Mouse (Mus musculus): ENCODE data around the gene Il1r2.

The Il1r2 gene

DNA sequence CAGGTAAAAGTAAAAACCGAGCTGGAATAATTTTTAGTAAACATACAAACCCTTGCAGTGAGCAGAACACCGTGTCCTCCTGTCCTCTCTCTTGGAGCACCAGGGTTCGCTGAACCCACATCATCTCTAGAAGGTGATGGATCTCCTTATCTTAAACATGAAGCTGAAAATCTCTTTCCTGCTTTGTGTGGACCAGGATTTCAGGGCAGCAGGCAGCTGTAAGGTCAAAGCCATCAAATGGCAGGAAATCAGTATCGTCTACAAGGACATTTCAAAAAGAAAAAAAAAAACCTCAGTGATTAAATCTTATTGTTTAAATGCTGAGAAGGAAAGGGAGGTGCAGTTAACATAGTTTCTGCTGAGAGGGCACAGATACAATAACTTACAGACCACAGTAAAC is 50.4 kb downstream of the Il1r2 start:
- Histone ChIP-seq H3K36me3 (ENCODE audit: insufficient read depth, low read length) (no peaks in the 10 kb centered on the region), H3K4me1 (replicated peaks; ENCODE audit: low read depth, low read length) (no peaks in the 10 kb centered on the region), H3K27me3 (ENCODE audit: insufficient read depth, low read length) (no peaks in the 10 kb centered on the region), H3K9me3 (ENCODE audit: low read length) (no peaks in the 10 kb centered on the region; the same call in 1 of the 2 replicates), H3K4me3 (replicated peaks; ENCODE audit: low read length) (no peak overlapping the region)
- TF ChIP-seq CTCF (conservative IDR thresholded peaks at IDR 0.05; ENCODE audit: low read length), result no peak
- no peak for TF ChIP-seq POU5F1 (IDR thresholded peaks at IDR 0.05; ENCODE audit: borderline replicate concordance, low read length)
- no peak for TF ChIP-seq NANOG (IDR thresholded peaks at IDR 0.05; ENCODE audit: borderline replicate concordance, low read length)

DNA sequence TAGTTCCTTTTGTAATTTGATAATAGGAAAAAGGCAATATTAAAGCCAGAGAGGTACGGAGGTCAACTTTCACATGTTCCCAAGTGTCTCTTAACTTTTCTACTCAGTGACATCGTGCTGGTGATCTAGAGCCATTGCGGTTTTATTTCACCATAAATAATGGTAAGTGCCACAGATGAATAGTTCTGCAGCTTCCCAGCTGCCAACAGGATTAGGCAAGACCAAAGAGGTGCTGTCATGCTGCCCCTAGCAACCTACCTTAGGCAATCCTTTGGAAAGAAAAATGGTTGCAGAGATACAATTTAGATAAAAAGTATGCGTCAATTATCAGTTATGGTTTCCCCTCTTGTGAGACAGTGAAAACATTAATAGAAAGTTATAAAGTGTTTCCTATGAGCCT is 54.6 kb downstream of the Il1r2 start:
- no peak for TF ChIP-seq NANOG (IDR thresholded peaks at IDR 0.05; ENCODE audit: borderline replicate concordance, low read length)
- no peak for TF ChIP-seq POU5F1 (IDR thresholded peaks at IDR 0.05; ENCODE audit: borderline replicate concordance, low read length)
- no peak for TF ChIP-seq CTCF (conservative IDR thresholded peaks at IDR 0.05; ENCODE audit: low read length)
- Histone ChIP-seq H3K9me3 (ENCODE audit: low read length) (no peaks in the 10 kb centered on the region), H3K4me1 (replicated peaks; ENCODE audit: low read depth, low read length) (no peaks in the 10 kb centered on the region), H3K36me3 (ENCODE audit: insufficient read depth, low read length) (no peaks in the 10 kb centered on the region), H3K4me3 (replicated peaks; ENCODE audit: low read length) (no peak overlapping the region), H3K27me3 (ENCODE audit: insufficient read depth, low read length) (no peaks in the 10 kb centered on the region)

DNA sequence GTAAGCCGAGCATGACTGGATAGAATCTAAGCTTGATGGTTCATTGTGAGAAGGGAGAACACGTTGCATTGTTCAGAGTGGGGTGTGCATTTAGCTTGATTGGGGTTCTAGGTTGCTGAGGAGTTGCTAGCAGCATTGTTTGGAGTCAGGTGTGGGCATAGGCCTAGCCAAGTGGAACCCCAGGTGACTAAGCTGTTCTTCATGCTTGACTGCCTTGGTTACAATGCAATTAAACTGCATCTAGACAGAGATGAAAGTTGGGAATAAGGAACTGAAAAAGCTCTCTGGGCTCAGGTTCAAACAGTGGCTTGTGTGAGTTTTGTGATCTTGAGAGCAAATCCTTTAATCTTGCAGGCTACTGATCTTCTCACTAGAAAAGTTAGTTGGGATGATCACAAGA is 55.4 kb downstream of the Il1r2 start:
- H3K9me3 ChIP-seq (ENCODE audit: low read length), result no peaks in the 10 kb centered on the region
- H3K4me1 ChIP-seq (replicated peaks; ENCODE audit: low read depth, low read length), result no peaks in the 10 kb centered on the region
- no peaks in the 10 kb centered on the region for H3K27me3 ChIP-seq (ENCODE audit: insufficient read depth, low read length)
- no peak overlapping the region for H3K4me3 ChIP-seq (replicated peaks; ENCODE audit: low read length)
- no peaks in the 10 kb centered on the region for H3K36me3 ChIP-seq (ENCODE audit: insufficient read depth, low read length)
- no peak for TF ChIP-seq CTCF (conservative IDR thresholded peaks at IDR 0.05; ENCODE audit: low read length)
- TF ChIP-seq POU5F1 (IDR thresholded peaks at IDR 0.05; ENCODE audit: borderline replicate concordance, low read length), result no peak
- no peak for TF ChIP-seq NANOG (IDR thresholded peaks at IDR 0.05; ENCODE audit: borderline replicate concordance, low read length)

DNA sequence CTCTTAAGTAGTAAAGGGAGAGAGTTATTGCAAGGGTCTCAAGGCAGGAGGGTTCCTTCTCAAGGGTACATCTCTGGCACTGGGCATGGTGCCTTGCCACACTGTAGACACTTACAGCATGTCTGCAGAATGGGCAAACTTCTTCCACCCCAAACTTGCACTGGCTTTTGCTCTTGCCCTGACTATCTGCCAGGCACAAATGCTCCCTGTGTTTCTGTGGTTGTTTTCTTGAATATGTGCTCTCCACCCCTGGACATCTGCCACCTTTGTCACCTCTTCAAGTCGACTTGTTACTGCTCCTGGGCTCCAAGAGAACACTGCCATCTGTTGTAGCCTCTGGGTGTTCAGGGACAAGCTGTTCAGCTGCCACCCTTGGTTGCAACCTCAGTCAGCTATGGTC is 57.8 kb downstream of the Il1r2 start:
- TF ChIP-seq CTCF (conservative IDR thresholded peaks at IDR 0.05; ENCODE audit: low read length) (no peak), NANOG (IDR thresholded peaks at IDR 0.05; ENCODE audit: borderline replicate concordance, low read length) (no peak), POU5F1 (IDR thresholded peaks at IDR 0.05; ENCODE audit: borderline replicate concordance, low read length) (no peak)
- no peaks in the 10 kb centered on the region for H3K27me3 ChIP-seq (ENCODE audit: insufficient read depth, low read length)
- H3K9me3 ChIP-seq (ENCODE audit: low read length), result no peaks in the 10 kb centered on the region

GRCm38 (mm10) chr1:40132721-40133120 is 58.8 kb downstream of the Il1r2 start:
- H3K4me1 ChIP-seq (replicated peaks; ENCODE audit: low read depth, low read length), result no peaks in the 10 kb centered on the region
- no peaks in the 10 kb centered on the region for H3K27me3 ChIP-seq (ENCODE audit: insufficient read depth, low read length)
- peaks cover 3% of the 10 kb centered on the region for H3K9me3 ChIP-seq (ENCODE audit: low read length)
- no peaks in the 10 kb centered on the region for H3K36me3 ChIP-seq (ENCODE audit: insufficient read depth, low read length)
- TF ChIP-seq POU5F1 (IDR thresholded peaks at IDR 0.05; ENCODE audit: borderline replicate concordance, low read length) (no peak), CTCF (conservative IDR thresholded peaks at IDR 0.05; ENCODE audit: low read length) (no peak), NANOG (IDR thresholded peaks at IDR 0.05; ENCODE audit: borderline replicate concordance, low read length) (no peak)
- no peak overlapping the region for H3K4me3 ChIP-seq (replicated peaks; ENCODE audit: low read length)

More for the DNA sequence above, 57.8 kb downstream of the Il1r2 start:
- Histone ChIP-seq H3K4me1 (replicated peaks; ENCODE audit: low read depth, low read length) (no peaks in the 10 kb centered on the region), H3K36me3 (ENCODE audit: insufficient read depth, low read length) (no peaks in the 10 kb centered on the region), H3K4me3 (replicated peaks; ENCODE audit: low read length) (no peak overlapping the region)

DNA sequence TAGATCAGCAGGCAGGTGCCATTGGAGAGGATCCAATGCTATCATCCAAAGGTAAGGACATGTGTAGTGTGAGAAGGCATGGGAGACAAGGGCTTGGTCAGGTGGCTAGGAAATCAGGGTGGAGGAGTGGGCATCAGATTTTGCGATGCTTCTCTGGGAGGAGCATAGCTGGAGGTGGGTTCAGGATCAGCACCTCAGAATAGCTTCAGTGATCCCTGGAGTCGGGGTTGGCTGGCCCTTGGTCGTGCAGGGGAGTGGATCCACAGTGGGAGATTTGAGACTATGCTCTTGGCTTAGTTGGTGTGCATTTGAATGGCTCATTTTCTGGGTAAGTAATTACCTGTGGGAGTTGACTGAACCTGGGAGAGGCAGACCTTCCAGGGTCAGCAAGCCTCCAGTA is 59.7 kb downstream of the Il1r2 start:
- TF ChIP-seq CTCF (conservative IDR thresholded peaks at IDR 0.05; ENCODE audit: low read length), result no peak
- TF ChIP-seq NANOG (IDR thresholded peaks at IDR 0.05; ENCODE audit: borderline replicate concordance, low read length), result no peak
- no peak for TF ChIP-seq POU5F1 (IDR thresholded peaks at IDR 0.05; ENCODE audit: borderline replicate concordance, low read length)

GRCm38 (mm10) chr1:40139798-40140532 is 66.1 kb downstream of the Il1r2 start:
- no peak for TF ChIP-seq CTCF (conservative IDR thresholded peaks at IDR 0.05; ENCODE audit: low read length)
- TF ChIP-seq POU5F1 (IDR thresholded peaks at IDR 0.05; ENCODE audit: borderline replicate concordance, low read length), result no peak
- TF ChIP-seq NANOG (IDR thresholded peaks at IDR 0.05; ENCODE audit: borderline replicate concordance, low read length), result no peak
- Histone ChIP-seq H3K9me3 (ENCODE audit: low read length) (peaks cover 6% of the 10 kb centered on the region), H3K4me1 (replicated peaks; ENCODE audit: low read depth, low read length) (no peaks in the 10 kb centered on the region)

More for the DNA sequence above, 59.7 kb downstream of the Il1r2 start:
- Histone ChIP-seq H3K27me3 (ENCODE audit: insufficient read depth, low read length) (no peaks in the 10 kb centered on the region), H3K9me3 (ENCODE audit: low read length) (peaks cover 6% of the 10 kb centered on the region), H3K36me3 (ENCODE audit: insufficient read depth, low read length) (no peaks in the 10 kb centered on the region), H3K4me3 (replicated peaks; ENCODE audit: low read length) (no peak overlapping the region), H3K4me1 (replicated peaks; ENCODE audit: low read depth, low read length) (no peaks in the 10 kb centered on the region)

DNA sequence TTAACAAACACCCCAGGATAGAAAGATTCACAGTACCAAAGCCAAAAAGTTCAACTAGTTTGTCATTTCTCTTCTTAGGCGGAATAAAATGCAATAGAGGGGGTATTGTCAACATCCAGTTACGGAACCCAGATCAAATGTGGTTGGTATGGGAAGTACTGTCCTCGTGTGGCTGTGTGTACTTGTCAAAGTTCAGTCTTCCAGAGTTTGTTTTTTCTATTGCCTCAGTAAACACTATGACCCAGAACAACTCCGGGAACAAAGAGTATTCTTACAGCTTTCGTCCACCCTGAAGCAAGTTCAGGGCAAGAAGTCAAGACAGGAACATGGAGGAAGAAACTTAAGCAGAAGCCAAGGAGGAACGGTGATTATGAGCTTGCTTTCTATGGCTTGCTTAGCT is 82.2 kb downstream of the Il1r2 start:
- Histone ChIP-seq H3K4me1 (replicated peaks; ENCODE audit: low read depth, low read length) (no peaks in the 10 kb centered on the region), H3K4me3 (replicated peaks; ENCODE audit: low read length) (no peak overlapping the region), H3K27me3 (ENCODE audit: insufficient read depth, low read length) (no peaks in the 10 kb centered on the region), H3K9me3 (ENCODE audit: low read length) (no peaks in the 10 kb centered on the region), H3K36me3 (ENCODE audit: insufficient read depth, low read length) (no peaks in the 10 kb centered on the region)
- TF ChIP-seq CTCF (conservative IDR thresholded peaks at IDR 0.05; ENCODE audit: low read length) (no peak), POU5F1 (IDR thresholded peaks at IDR 0.05; ENCODE audit: borderline replicate concordance, low read length) (no peak), NANOG (IDR thresholded peaks at IDR 0.05; ENCODE audit: borderline replicate concordance, low read length) (no peak)

More at GRCm38 (mm10) chr1:40139798-40140532, 66.1 kb downstream of the Il1r2 start:
- Histone ChIP-seq H3K27me3 (ENCODE audit: insufficient read depth, low read length) (no peaks in the 10 kb centered on the region), H3K36me3 (ENCODE audit: insufficient read depth, low read length) (no peaks in the 10 kb centered on the region), H3K4me3 (replicated peaks; ENCODE audit: low read length) (no peak overlapping the region)

Data from E14TG2a.4 (cell line).